Mouse (Mus musculus) CH12.LX (cell line): ENCODE results near the gene Slc38a5. TPM values are rescaled to one million over a fixed set of nuclear protein-coding genes. Genes with fewer than 3 reads are reported as not detected.

Source experiments
- DNase-seq: peaks from one replicate; pipeline ENCODE4 v3.0.0-alpha.2; 2013; ENCODE audit errors: extremely low read depth
- H3K27ac ChIP-seq: 2 replicates; pipeline ENCODE4 v1.5.1; 2012; ENCODE audit warnings: low read depth, mild to moderate bottlenecking, control low read depth, moderate library complexity; ENCODE audit not compliant: insufficient read depth
- H3K27me3 ChIP-seq: replicated peaks from 2 replicates; pipeline ENCODE3; 2012; ENCODE audit warnings: inconsistent platforms
- H3K36me3 ChIP-seq, 2 experiments: replicated peaks in 1 of 2; 2 replicates each; pipeline versions ENCODE3 to v1.6.1; 2012; ENCODE audit warnings: inconsistent platforms in 1 of 2, low read length in 1 of 2, mild to moderate bottlenecking in 1 of 2, mixed read lengths in 1 of 2, moderate library complexity in 1 of 2; ENCODE audit not compliant: control insufficient read depth in 1 of 2, insufficient read depth in 1 of 2
- H3K4me1 ChIP-seq, 2 experiments: 2 replicates each; pipeline ENCODE4 v1.6.1; 2012; ENCODE audit warnings: inconsistent platforms in 1 of 2, moderate library complexity in 1 of 2; ENCODE audit not compliant: insufficient read depth in 2 of 2, control insufficient read depth in 1 of 2
- H3K4me2 ChIP-seq: 2 replicates; pipeline ENCODE4 v1.6.1; 2012; ENCODE audit warnings: low read depth, mild to moderate bottlenecking, control low read depth; ENCODE audit not compliant: poor library complexity, insufficient read depth, severe bottlenecking
- H3K4me3 ChIP-seq, 3 experiments: fragments of 150-350 bp in 1 of 3; sonication (generic) in 1 of 3; replicated peaks in 1 of 3; 2 replicates each; pipeline versions ENCODE3 to v1.5.1; 2011 to 2012; ENCODE audit warnings: low read depth in 2 of 3, low read length in 2 of 3, mild to moderate bottlenecking in 2 of 3, moderate library complexity in 2 of 3, control low read depth in 1 of 3, improper control_type of control experiment in 1 of 3, inconsistent platforms in 1 of 3, mixed read lengths in 1 of 3; ENCODE audit not compliant: poor library complexity in 1 of 3
- H3K79me2 ChIP-seq: replicated peaks from 2 replicates; pipeline ENCODE4 v1.6.1; 2012; ENCODE audit warnings: mild to moderate bottlenecking, moderate library complexity; ENCODE audit not compliant: control insufficient read depth, poor library complexity, insufficient read depth, severe bottlenecking; ENCODE audit errors: extremely low read depth
- H3K9ac ChIP-seq: 2 replicates; pipeline ENCODE4 v1.6.1; 2012; ENCODE audit warnings: low read depth, mild to moderate bottlenecking, control low read depth, moderate library complexity; ENCODE audit not compliant: insufficient read depth
- H3K9me3 ChIP-seq: replicated peaks from 2 replicates; pipeline ENCODE3; 2012; ENCODE audit warnings: low read length, inconsistent platforms, mixed read lengths
- E2F4 ChIP-seq: IDR thresholded peaks from 2 replicates; pipeline ENCODE4 v1.6.1; 2011; ENCODE audit warnings: low read depth, low read length, improper control_type of control experiment; ENCODE audit not compliant: insufficient replicate concordance
- ELF1 ChIP-seq: IDR thresholded peaks from 2 replicates; pipeline ENCODE4 v1.6.1; 2014; ENCODE audit warnings: low read depth, mild to moderate bottlenecking, inconsistent platforms, low read length, improper control_type of control experiment
- EP300 ChIP-seq: IDR thresholded peaks from 2 replicates; pipeline ENCODE4 v1.6.1; 2011; ENCODE audit warnings: low read length, improper control_type of control experiment
- ETS1 ChIP-seq: conservative IDR thresholded peaks from 2 replicates; pipeline ENCODE4 v1.6.1; 2012; ENCODE audit warnings: low read depth, mild to moderate bottlenecking, inconsistent platforms, low read length, improper control_type of control experiment, moderate library complexity
- IRF4 ChIP-seq: IDR thresholded peaks from 2 replicates; pipeline ENCODE4 v1.6.1; 2014; ENCODE audit warnings: low read depth, mild to moderate bottlenecking, inconsistent platforms, low read length, improper control_type of control experiment
- KAT2A ChIP-seq: IDR thresholded peaks from 2 replicates; pipeline ENCODE4 v1.6.1; 2012; ENCODE audit warnings: low read length, improper control_type of control experiment, inconsistent platforms; ENCODE audit not compliant: insufficient replicate concordance
- MAX ChIP-seq: IDR thresholded peaks from 2 replicates; pipeline ENCODE4 v1.6.1; 2011; ENCODE audit warnings: low read length, improper control_type of control experiment
- MAZ ChIP-seq: IDR thresholded peaks from 2 replicates; pipeline ENCODE4 v1.6.1; 2012; ENCODE audit warnings: low read depth, mild to moderate bottlenecking, inconsistent platforms, low read length, improper control_type of control experiment, moderate library complexity
- MYC ChIP-seq: IDR thresholded peaks from 2 replicates; pipeline ENCODE4 v1.6.1; 2011; ENCODE audit warnings: low read depth, mild to moderate bottlenecking, improper control_type of control experiment, low read length
- PAX5 ChIP-seq: IDR thresholded peaks from 2 replicates; pipeline ENCODE4 v1.6.1; 2012; ENCODE audit warnings: low read length, inconsistent platforms, mixed read lengths
- RCOR1 ChIP-seq: conservative IDR thresholded peaks from 2 replicates; pipeline ENCODE4 v1.6.1; 2012; ENCODE audit warnings: low read depth, mild to moderate bottlenecking, inconsistent platforms, low read length, improper control_type of control experiment
- SIN3A ChIP-seq: IDR thresholded peaks from 2 replicates; pipeline ENCODE4 v1.6.1; 2012; ENCODE audit warnings: low read length, improper control_type of control experiment, inconsistent platforms
- SMC3 ChIP-seq: IDR thresholded peaks from 2 replicates; pipeline ENCODE4 v1.6.1; 2011; ENCODE audit warnings: low read depth, low read length, improper control_type of control experiment
- UBTF ChIP-seq: IDR thresholded peaks from 2 replicates; pipeline ENCODE4 v1.6.1; 2012; ENCODE audit warnings: low read depth, mild to moderate bottlenecking, inconsistent platforms, low read length, improper control_type of control experiment, moderate library complexity
- USF2 ChIP-seq: conservative IDR thresholded peaks from 2 replicates; pipeline ENCODE4 v1.6.1; 2011; ENCODE audit warnings: low read depth, low read length, improper control_type of control experiment
- ZC3H11A ChIP-seq: IDR thresholded peaks from 2 replicates; pipeline ENCODE4 v1.6.1; 2012; ENCODE audit warnings: low read depth, mild to moderate bottlenecking, inconsistent platforms, low read length, improper control_type of control experiment
- ZMIZ1 ChIP-seq: IDR thresholded peaks from 2 replicates; pipeline ENCODE4 v1.6.1; 2012; ENCODE audit warnings: low read depth, mild to moderate bottlenecking, inconsistent platforms, low read length, improper control_type of control experiment
- dilution Hi-C: fragments of 300-500 bp; cut with MboI; formaldehyde crosslinking; loops from 2 replicates; pipeline ENCODE4 v1.14.3; 2020; ENCODE audit warnings: low sequenced_read_pairs; ENCODE audit not compliant: extremely low pct_unique_long_range_greater_than_20kb, extremely low pct_ligation_motif_present
- in situ Hi-C: fragments of 300-500 bp; cut with MboI; formaldehyde crosslinking; loops from 3 replicates; pipeline ENCODE4 v1.14.3; 2019; ENCODE audit warnings: low sequenced_read_pairs, low pct_ligation_motif_present, low pct_unique_long_range_greater_than_20kb, mixed read lengths
- polyA plus RNA-seq: library from polyadenylated mRNA; unstranded; fragments of >175 nt; gene quantifications from 2 replicates; pipeline ENCODE4 v1.2.1, GENCODE M21; 2012; ENCODE audit warnings: low read depth; ENCODE audit not compliant: insufficient read length
- total RNA-seq, 2 experiments: library from RNA; depleted of rRNA; stranded (reverse); fragments of 300-350 nt in 1 of 2; fragments of >200 nt in 1 of 2; gene quantifications; 2 replicates each; pipeline ENCODE4 v1.2.3; 2012 to 2014

The Slc38a5 gene
- total and polyA plus RNA-seq, 3 experiments, result not detected

GRCm38 (mm10) chrX:8230272-8230671 lies 40.7 kb upstream of the Slc38a5 start:
- H3K9ac ChIP-seq, result no peak overlapping the region
- no peaks in the 10 kb centered on the region for H3K4me1 ChIP-seq
- no peaks in the 10 kb centered on the region for H3K9me3 ChIP-seq
- no peak for TF ChIP-seq SMC3
- no peak for TF ChIP-seq MYC
- no peak for TF ChIP-seq MAZ
- TF ChIP-seq RCOR1, result no peak
- no peak for TF ChIP-seq USF2
- TF ChIP-seq SIN3A, result no peak
- TF ChIP-seq PAX5, result no peak
- TF ChIP-seq, all 38 proteins: peak for 0
- Histone ChIP-seq H3K27me3 (no peaks in the 10 kb centered on the region), H3K27ac (no peak overlapping the region), H3K4me3 (no peak overlapping the region), H3K4me2 (no peak overlapping the region), H3K36me3 (no peaks in the 10 kb centered on the region), H3K79me2 (no peaks in the 10 kb centered on the region)
- in situ Hi-C loops, result no loop called here
- DNase-seq, result peak; percentile 28
- dilution Hi-C loops, result no loop called here

- Histone ChIP-seq H3K9me3 (no peaks in the 10 kb centered on the region), H3K27me3 (no peaks in the 10 kb centered on the region), H3K27ac (no peak overlapping the region), H3K4me1 (no peaks in the 10 kb centered on the region), H3K4me3 (no peak overlapping the region), H3K9ac (no peak overlapping the region), H3K79me2 (no peaks in the 10 kb centered on the region), H3K36me3 (peaks cover 0 to under 1% of the 10 kb centered on the region in 2 experiments), H3K4me2 (no peak overlapping the region)
- in situ Hi-C loops, result no loop called here
- dilution Hi-C loops, result no loop called here
- no peak for DNase-seq
- TF ChIP-seq IRF4 (no peak), ZMIZ1 (no peak), RCOR1 (no peak), E2F4 (no peak), UBTF (no peak), EP300 (no peak), ZC3H11A (no peak), ETS1 (no peak), ELF1 (no peak), KAT2A (no peak), SIN3A (no peak), MAX (no peak)
Measured at GRCm38 (mm10) chrX:8233602-8234001, 37.3 kb upstream of the Slc38a5 start.
